Comparison of ENCODE assay signal across 17 mouse cellular contexts in the genomic region with DNA sequence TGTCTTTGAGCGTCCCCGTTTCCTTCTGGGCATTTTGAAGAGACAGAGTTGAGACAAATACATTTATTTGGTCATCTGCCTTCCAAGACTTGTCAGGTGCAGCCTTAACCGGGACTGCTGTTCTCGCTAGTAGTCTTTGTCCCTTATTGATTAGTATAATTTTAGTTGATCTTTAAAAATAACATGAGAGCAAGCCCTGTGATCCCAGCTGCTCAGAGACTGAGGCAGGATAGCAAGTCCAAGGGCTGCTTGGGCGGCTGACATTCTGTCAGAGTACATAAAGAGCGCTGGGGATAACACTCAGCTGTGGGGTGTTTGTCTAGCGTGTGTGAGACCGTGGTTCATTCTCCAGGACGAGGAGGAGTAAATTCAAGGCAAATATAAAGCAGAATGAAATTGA. TPM values are rescaled to one million over a fixed set of nuclear protein-coding genes. Genes with fewer than 3 reads are reported as not detected.
DNase-seq lines count a peak whose midpoint lies in the region; ATAC-seq and TF ChIP-seq lines count a peak whose summit lies in the region.
"Had no signal": no experiment of that assay in that cellular context is flagged by ENCODE, and none has a peak within 500 bp of the region (broad histone marks: within the 10 kb centered on the region; RNA-seq: fewer than 3 reads in every experiment).

No protein-coding gene starts in this region.

- H3K27ac ChIP-seq in hindbrain, embryonic 12.5 days, result no peak overlapping the region
- H3K27ac ChIP-seq in hindbrain, embryonic 10.5 days, result no peak overlapping the region
- H3K27ac ChIP-seq in lung, embryonic 16.5 days (ENCODE audit: low read length), result no peak overlapping the region
- H3K27ac ChIP-seq in hindbrain, postnatal 0 days, result no peak overlapping the region
- H3K27ac ChIP-seq in midbrain, embryonic 16.5 days (ENCODE audit: low read length), result no peak overlapping the region
- H3K27ac ChIP-seq: heart, embryonic 13.5 days; limb, embryonic 12.5 days; macrophage had no signal

- no peaks in the 10 kb centered on the region for H3K9me3 ChIP-seq in hindbrain, embryonic 12.5 days (replicated peaks)
- peaks cover 4% of the 10 kb centered on the region; the same call in 1 of the 2 replicates for H3K9me3 ChIP-seq in hindbrain, embryonic 10.5 days
- peaks cover 3% of the 10 kb centered on the region; the same call in 1 of the 2 replicates for H3K9me3 ChIP-seq in lung, embryonic 16.5 days (ENCODE audit: control insufficient read depth, low read length)
- H3K9me3 ChIP-seq in hindbrain, postnatal 0 days (ENCODE audit: low read length), result no peaks in the 10 kb centered on the region
- H3K9me3 ChIP-seq in midbrain, embryonic 16.5 days (replicated peaks; ENCODE audit: control insufficient read depth, low read length, poor library complexity, severe bottlenecking), result no peaks in the 10 kb centered on the region
- H3K9me3 ChIP-seq: heart, embryonic 13.5 days had no signal

- TF ChIP-seq CTCF in hindbrain, postnatal 0 days (IDR thresholded peaks at IDR 0.05; ENCODE audit: low read depth), result no peak

- 79% methylated on average over 9 of the region's 9 CpGs for WGBS in hindbrain, embryonic 12.5 days
- 91% methylated on average over 9 of the region's 9 CpGs for WGBS in hindbrain, embryonic 10.5 days
- WGBS in lung, embryonic 16.5 days, result 57% methylated on average over 9 of the region's 9 CpGs
- WGBS in hindbrain, postnatal 0 days, result 55% methylated on average over 9 of the region's 9 CpGs
- 60% methylated on average over 9 of the region's 9 CpGs for WGBS in midbrain, embryonic 16.5 days

- H3K36me3 ChIP-seq in hindbrain, embryonic 12.5 days, result peaks cover 5% of the 10 kb centered on the region
- H3K36me3 ChIP-seq in hindbrain, embryonic 10.5 days, result peaks cover 64% of the 10 kb centered on the region
- H3K36me3 ChIP-seq in lung, embryonic 16.5 days (ENCODE audit: control insufficient read depth, insufficient read depth, low read length), result peaks cover 8% of the 10 kb centered on the region
- no peaks in the 10 kb centered on the region for H3K36me3 ChIP-seq in hindbrain, postnatal 0 days (ENCODE audit: insufficient read depth, low read length)
- peaks cover 3% of the 10 kb centered on the region; the same call in 1 of the 2 replicates for H3K36me3 ChIP-seq in midbrain, embryonic 16.5 days (ENCODE audit: control insufficient read depth, insufficient read depth, low read length)

- peaks cover 40% of the 10 kb centered on the region for H3K4me1 ChIP-seq in hindbrain, embryonic 12.5 days
- H3K4me1 ChIP-seq in hindbrain, embryonic 10.5 days (replicated peaks), result peaks cover 34% of the 10 kb centered on the region
- H3K4me1 ChIP-seq in lung, embryonic 16.5 days (replicated peaks; ENCODE audit: control insufficient read depth, insufficient read depth, low read length), result peaks cover 26% of the 10 kb centered on the region
- H3K4me1 ChIP-seq in hindbrain, postnatal 0 days (ENCODE audit: insufficient read depth, low read length), result peaks cover 28% of the 10 kb centered on the region
- H3K4me1 ChIP-seq in midbrain, embryonic 16.5 days (ENCODE audit: control insufficient read depth, insufficient read depth, low read length), result peaks cover 52% of the 10 kb centered on the region

- peak overlapping the region; percentile 17; the same call in 1 of the 2 replicates for H3K4me2 ChIP-seq in hindbrain, embryonic 12.5 days (replicated peaks)
- H3K4me2 ChIP-seq in lung, embryonic 16.5 days (ENCODE audit: low read depth, low read length), result no peak overlapping the region
- H3K4me2 ChIP-seq in hindbrain, postnatal 0 days (ENCODE audit: low read depth, low read length), result peak overlapping the region; percentile 31
- H3K4me2 ChIP-seq in midbrain, embryonic 16.5 days (ENCODE audit: low read length), result peak overlapping the region; percentile 30; the same call in 1 of the 2 replicates
- H3K4me2 ChIP-seq: heart, embryonic 13.5 days; limb, embryonic 12.5 days had no signal

- no peaks in the 10 kb centered on the region for H3K27me3 ChIP-seq in hindbrain, embryonic 12.5 days
- H3K27me3 ChIP-seq in hindbrain, embryonic 10.5 days (ENCODE audit: insufficient read depth, poor library complexity, severe bottlenecking), result no peaks in the 10 kb centered on the region
- H3K27me3 ChIP-seq in lung, embryonic 16.5 days (ENCODE audit: control insufficient read depth, insufficient read depth, low read depth, low read length), result no peaks in the 10 kb centered on the region
- H3K27me3 ChIP-seq in hindbrain, postnatal 0 days (ENCODE audit: insufficient read depth, low read length), result no peaks in the 10 kb centered on the region
- H3K27me3 ChIP-seq in midbrain, embryonic 16.5 days (ENCODE audit: control insufficient read depth, insufficient read depth, low read depth, low read length), result no peaks in the 10 kb centered on the region
- H3K27me3 ChIP-seq: heart, embryonic 13.5 days; limb, embryonic 12.5 days had no signal

- DNase-seq in hindbrain, embryonic 10.5 days (ENCODE audit: low spot score), result no peak
- DNase-seq in lung, postnatal 4 days, result no peak
- DNase-seq in hindbrain, postnatal 0 days (ENCODE audit: low spot score), result no peak
- DNase-seq in urinary bladder, postnatal 25 days (ENCODE audit: low spot score), result no peak
- no peak for DNase-seq in thymus, postnatal 4 days
- DNase-seq: cerebellum, adult 2 months; gastrocnemius, postnatal 10 days; heart, adult 18-20 months; lung, adult 18-20 months; thymus, postnatal 36 days had no signal

- no peak overlapping the region for H3K9ac ChIP-seq in hindbrain, embryonic 12.5 days
- H3K9ac ChIP-seq in lung, embryonic 16.5 days (ENCODE audit: low read length), result no peak overlapping the region
- H3K9ac ChIP-seq in hindbrain, postnatal 0 days (replicated peaks; ENCODE audit: low read length), result 0 out of 2 replicates have a peak overlapping the region, but pooled peaks have one; percentile 13
- H3K9ac ChIP-seq in midbrain, embryonic 16.5 days (ENCODE audit: low read depth, low read length), result no peak overlapping the region
- H3K9ac ChIP-seq: heart, embryonic 13.5 days; limb, embryonic 12.5 days had no signal

- ATAC-seq in hindbrain, embryonic 12.5 days (ENCODE audit: low FRiP score), result no peak
- 0 out of 2 replicates have a peak, but pooled peaks have one; percentile 28 for ATAC-seq in lung, embryonic 16.5 days (ENCODE audit: low read depth)
- no peak for ATAC-seq in hindbrain, postnatal 0 days
- ATAC-seq in midbrain, embryonic 16.5 days, result no peak
- ATAC-seq: intestine, embryonic 16.5 days had no signal

- no peak overlapping the region for H3K4me3 ChIP-seq in hindbrain, embryonic 12.5 days
- H3K4me3 ChIP-seq in hindbrain, embryonic 10.5 days, result no peak overlapping the region
- H3K4me3 ChIP-seq in lung, embryonic 16.5 days (ENCODE audit: low read length), result no peak overlapping the region
- H3K4me3 ChIP-seq in hindbrain, postnatal 0 days (ENCODE audit: low read length), result no peak overlapping the region
- no peak overlapping the region for H3K4me3 ChIP-seq in midbrain, embryonic 16.5 days (ENCODE audit: low read depth, low read length)
- H3K4me3 ChIP-seq: heart, embryonic 13.5 days; limb, embryonic 12.5 days had no signal

RNA-seq across cellular contexts. Expression of a gene that starts 8.7 kb away (rescaled TPM):
- 139 and 145 TPM in 2 replicates for polyA plus RNA-seq in hindbrain, embryonic 12.5 days (2016; fragmentation: Nextera tagmentation; extraction: Ambion mirVana)
- 73.9 and 84.1 TPM in 2 replicates for polyA plus RNA-seq in hindbrain, embryonic 10.5 days (2016; fragmentation: Nextera tagmentation; extraction: Ambion mirVana)
- 44.5 and 47.3 TPM in 2 replicates for polyA plus RNA-seq in lung, embryonic 16.5 days (2015; fragmentation: Nextera tagmentation; extraction: Ambion mirVana)
- total RNA-seq in hindbrain, postnatal 0 days (2014; rRNA removed), result 112 and 129 TPM in 2 replicates
- 142 and 149 TPM in 2 replicates for polyA plus RNA-seq in hindbrain, postnatal 0 days (2015; fragmentation: Nextera tagmentation; extraction: Ambion mirVana)
- polyA plus RNA-seq in midbrain, embryonic 16.5 days (2015; fragmentation: Nextera tagmentation; extraction: Ambion mirVana), result 138 and 153 TPM in 2 replicates
